In the genomic region with DNA sequence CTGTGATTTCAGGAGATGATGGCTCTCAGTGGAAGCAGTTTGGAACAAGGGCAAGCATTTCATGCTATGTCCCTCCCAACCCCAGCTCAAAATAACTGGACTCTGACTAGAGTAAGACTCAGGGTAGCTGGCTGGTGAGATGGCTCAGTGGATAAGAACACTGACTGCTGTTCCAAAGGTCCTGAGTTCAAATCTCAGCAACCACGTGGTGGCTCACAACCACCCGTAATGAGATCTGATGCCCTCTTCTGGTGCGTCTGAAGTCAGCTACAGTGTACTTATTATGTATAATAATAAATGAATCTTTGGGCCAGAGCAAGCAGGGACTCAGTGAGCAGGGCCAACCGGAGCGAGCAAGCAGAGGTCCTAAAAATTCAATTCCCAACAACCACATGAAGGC, we compare ENCODE assay signal across 6 mouse cellular contexts. TPM values are rescaled to one million over a fixed set of nuclear protein-coding genes. Genes with fewer than 3 reads are reported as not detected.
DNase-seq lines count a peak whose midpoint lies in the region; ATAC-seq and TF ChIP-seq lines count a peak whose summit lies in the region.
"Not testable (repeated sequence)": the region's sequence is repeated elsewhere in the genome, so short reads cannot be mapped to it uniquely, and the experiment has no call there.

No protein-coding gene starts in this region.

- ATAC-seq in liver, embryonic 12.5 days; liver, embryonic 15.5 days (ENCODE audit: insufficient read depth): not testable (repeated sequence)

- H3K4me2 ChIP-seq in liver, embryonic 12.5 days; liver, embryonic 15.5 days: not testable (repeated sequence)

- WGBS in kidney, adult 2 months: 81% methylated on average over 5 of the region's 5 CpGs
- 75% methylated on average over 5 of the region's 5 CpGs for WGBS in liver, adult 2 months
- 83% methylated on average over 5 of the region's 5 CpGs for WGBS in liver, embryonic 12.5 days (ENCODE audit: insufficient replicate concordance)
- WGBS in liver, embryonic 15.5 days (ENCODE audit: insufficient replicate concordance): 77% methylated on average over 5 of the region's 5 CpGs

- not testable (repeated sequence) for DNase-seq in MEL (ENCODE audit: low read depth, low spot score); liver, adult 2 months (ENCODE audit: extremely low read depth, low read depth, low spot score)
- peak; percentile 66 for DNase-seq in heart, adult 11 months
- peak; percentile 42 for DNase-seq in kidney, adult 2 months

- peaks cover 6 to 17% of the 10 kb centered on the region in 2 experiments for H3K4me1 ChIP-seq in MEL (ENCODE audit: control insufficient read depth in 1 of 2, insufficient read depth in 2 of 2, low read length in 2 of 2)
- not testable (repeated sequence) for H3K4me1 ChIP-seq in kidney, adult 2 months (ENCODE audit: control insufficient read depth, insufficient read depth, low read length)
- peaks cover 14% of the 10 kb centered on the region for H3K4me1 ChIP-seq in liver, adult 2 months (ENCODE audit: control insufficient read depth, insufficient read depth, low read length)
- peaks cover 72% of the 10 kb centered on the region for H3K4me1 ChIP-seq in liver, embryonic 12.5 days
- H3K4me1 ChIP-seq in liver, embryonic 15.5 days (replicated peaks): peaks cover 82% of the 10 kb centered on the region

- H3K27ac ChIP-seq in MEL (ENCODE audit: control insufficient read depth, low read depth, low read length): peak overlapping the region; percentile 94
- not testable (repeated sequence) for H3K27ac ChIP-seq in kidney, adult 2 months (ENCODE audit: insufficient read depth, low read depth, low read length)
- peak overlapping the region; percentile 25 for H3K27ac ChIP-seq in liver, adult 2 months (replicated peaks; ENCODE audit: insufficient read depth, low read depth, low read length)
- H3K27ac ChIP-seq in liver, embryonic 12.5 days: 0 out of 2 replicates have a peak overlapping the region, but pooled peaks have one; percentile 88
- H3K27ac ChIP-seq in liver, embryonic 15.5 days (replicated peaks): peak overlapping the region; percentile 86; the same call in 1 of the 2 replicates

- TF ChIP-seq EP300 in MEL (IDR thresholded peaks at IDR 0.05; ENCODE audit: low read depth in 1 of 2, low read length in 2 of 2): not testable (repeated sequence)

- TF ChIP-seq POLR2A in MEL (IDR thresholded peaks at IDR 0.05; ENCODE audit: control insufficient read depth in 1 of 2, insufficient read depth in 1 of 2, low read depth in 1 of 2, low read length in 2 of 2, poor library complexity in 1 of 2); kidney, adult 2 months (IDR thresholded peaks at IDR 0.05; ENCODE audit: low read depth, low read length); liver, adult 2 months (IDR thresholded peaks at IDR 0.05; ENCODE audit: extremely low read depth, insufficient read depth, low read length): not testable (repeated sequence)

- peaks cover 0 to 27% of the 10 kb centered on the region in 2 experiments; a peak in 2 of 4 replicates for H3K36me3 ChIP-seq in MEL (ENCODE audit: control insufficient read depth in 1 of 2, insufficient read depth in 2 of 2, low read length in 2 of 2)
- H3K36me3 ChIP-seq in kidney, adult 2 months (ENCODE audit: control insufficient read depth, insufficient read depth, low read length); liver, adult 2 months (ENCODE audit: control insufficient read depth, insufficient read depth, low read length); liver, embryonic 12.5 days; liver, embryonic 15.5 days (replicated peaks): not testable (repeated sequence)

- H3K4me3 ChIP-seq in MEL (ENCODE audit: control insufficient read depth in 1 of 2, insufficient read depth in 1 of 2, low read depth in 2 of 2, low read length in 2 of 2): peak overlapping the region; percentile 31 to 53
- H3K4me3 ChIP-seq in kidney, adult 2 months (ENCODE audit: insufficient read depth, low read depth, low read length); liver, adult 2 months (ENCODE audit: insufficient read depth, low read depth, low read length); liver, embryonic 12.5 days; liver, embryonic 15.5 days (replicated peaks): not testable (repeated sequence)

- H3K27me3 ChIP-seq in MEL (ENCODE audit: control insufficient read depth in 1 of 2, insufficient read depth in 2 of 2, low read length in 2 of 2); kidney, adult 2 months (replicated peaks; ENCODE audit: control insufficient read depth, insufficient read depth, low read length); liver, adult 2 months (ENCODE audit: control insufficient read depth, insufficient read depth, low read length); liver, embryonic 12.5 days (replicated peaks); liver, embryonic 15.5 days: not testable (repeated sequence)

- H3K9ac ChIP-seq in MEL (ENCODE audit: control insufficient read depth, low read depth, low read length, poor library complexity, severe bottlenecking): peak overlapping the region; percentile 70
- not testable (repeated sequence) for H3K9ac ChIP-seq in liver, adult 2 months (ENCODE audit: low read depth, low read length); liver, embryonic 12.5 days; liver, embryonic 15.5 days

- H3K9me3 ChIP-seq in MEL (replicated peaks; ENCODE audit: insufficient read depth, low read length); liver, embryonic 12.5 days (replicated peaks); liver, embryonic 15.5 days (replicated peaks): not testable (repeated sequence)

- peak in 1 of 3 experiments; percentile 9; a peak in 1 of 6 replicates for TF ChIP-seq CTCF in MEL (IDR thresholded peaks at IDR 0.05 in 2 of 3, conservative IDR thresholded peaks at IDR 0.05 in 1 of 3; ENCODE audit: control insufficient read depth in 1 of 3, insufficient read depth in 1 of 3, low read depth in 2 of 3, low read length in 3 of 3, poor library complexity in 1 of 3, severe bottlenecking in 1 of 3)
- not testable (repeated sequence) for TF ChIP-seq CTCF in kidney, adult 2 months (conservative IDR thresholded peaks at IDR 0.05; ENCODE audit: insufficient read depth, insufficient read length, low read depth, low read length); liver, adult 2 months (IDR thresholded peaks at IDR 0.05; ENCODE audit: low read depth, low read length)

- H3K79me2 ChIP-seq in MEL (ENCODE audit: control insufficient read depth, insufficient read depth, low read length, poor library complexity); liver, adult 2 months (ENCODE audit: control insufficient read depth, insufficient read depth, low read length): not testable (repeated sequence)

- not testable (repeated sequence) for TF ChIP-seq RAD21 in MEL (IDR thresholded peaks at IDR 0.05; ENCODE audit: low read depth, low read length)

TF ChIP-seq in MEL, 35 proteins besides CTCF, POLR2A, EP300 and RAD21:
- peak; percentile 59 for TF ChIP-seq USF1 (IDR thresholded peaks at IDR 0.05; ENCODE audit: low read depth, low read length)
- TF ChIP-seq MAX (IDR thresholded peaks at IDR 0.05; ENCODE audit: low read length): peak; percentile 42
- peak; percentile 71 for TF ChIP-seq MYC (IDR thresholded peaks at IDR 0.05; ENCODE audit: low read depth, low read length)
- 0 out of 2 replicates have a peak, but pooled peaks have one; percentile 38 for TF ChIP-seq TBP (IDR thresholded peaks at IDR 0.05; ENCODE audit: low read depth, low read length)

RNA-seq across cellular contexts. Expression of a gene that starts 4.7 kb away (rescaled TPM):
- total RNA-seq in MEL (2012; rRNA removed): 380 and 494 TPM in 2 replicates
- polyA plus RNA-seq in MEL (2012; ENCODE audit: insufficient read depth in 1 of 2, insufficient read length in 2 of 2, low read depth in 1 of 2, low replicate concordance in 2 of 2, missing spikeins in 1 of 2): 1,000 to 10,000 TPM in 1 of 2 experiments, 100 to 1,000 TPM in 1; 474 to 1,094 TPM
- polyA plus RNA-seq in kidney, adult 2 months (2012; rRNA removed): 965 and 1,226 TPM in 2 replicates
- 1,217 and 1,360 TPM in 2 replicates for total RNA-seq in liver, adult 2 months (2014; rRNA removed)
- 1,719 and 1,927 TPM in 2 replicates for polyA plus RNA-seq in liver, adult 2 months (2012; rRNA removed)
- polyA plus RNA-seq in liver, embryonic 12.5 days (2016; fragmentation: Nextera tagmentation; extraction: Ambion mirVana): 1,290 and 1,294 TPM in 2 replicates
- polyA plus RNA-seq in liver, embryonic 15.5 days (2015; fragmentation: Nextera tagmentation; extraction: Ambion mirVana): 982 and 1,104 TPM in 2 replicates
